Mouse (Mus musculus): ENCODE results near the gene Hsd17b13.

Gene Hsd17b13

DNA sequence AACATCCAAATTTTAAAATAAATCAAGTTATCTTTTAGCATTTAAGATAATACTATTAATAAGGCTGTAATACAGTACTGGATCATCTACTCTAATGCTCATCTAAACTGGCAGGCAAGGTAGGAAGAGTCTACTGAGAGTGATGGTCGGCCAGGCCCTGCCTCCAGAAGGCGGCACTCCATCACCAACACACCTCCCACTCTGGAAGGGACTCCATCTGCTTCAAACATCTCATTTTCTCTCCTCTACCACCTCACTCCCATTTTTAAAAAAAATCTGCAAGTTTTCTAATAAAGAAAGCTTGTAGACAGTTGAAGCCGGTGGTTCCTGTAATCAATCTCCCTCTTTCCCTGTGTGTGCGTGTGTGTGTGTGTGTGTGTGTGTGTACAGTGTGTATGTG lies 69.4 kb downstream of the Hsd17b13 start:
- in situ Hi-C loops (cut with MboI; ENCODE audit: unreplicated experiment in 2 of 2): loop anchor here in 1 of 2 experiments (25.0 kb wide), 1 partner anchor 429 kb away; the partner anchor contains the start of gene Mepe

DNA sequence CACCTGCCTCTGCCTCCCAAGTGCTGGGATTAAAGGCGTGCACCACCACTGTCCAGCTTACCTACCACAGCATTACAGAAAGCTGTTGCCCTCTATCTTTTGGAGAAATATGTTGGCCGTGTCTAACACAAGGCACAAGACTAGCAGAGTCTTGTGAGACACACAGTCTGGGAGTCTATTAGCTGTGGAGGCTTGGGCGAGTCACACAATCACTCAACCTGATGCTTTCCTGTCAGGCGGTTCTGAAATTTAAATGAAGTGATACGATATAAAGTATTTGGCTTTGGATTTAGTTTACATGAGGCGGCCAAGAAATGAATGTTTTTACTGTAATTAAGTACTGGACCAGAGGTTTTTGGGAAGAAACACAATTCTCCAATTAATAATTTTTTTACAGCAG lies 71.0 kb downstream of the Hsd17b13 start:
- in situ Hi-C loops (cut with MboI; ENCODE audit: unreplicated experiment in 2 of 2): loop anchor here in 1 of 2 experiments (25.0 kb wide), 1 partner anchor 431 kb away; the partner anchor contains the start of gene Mepe

Data from v-Abl transformed pro-B cells (cell line).